ENCODE assay signal across 8 mouse cellular contexts in the genomic region with DNA sequence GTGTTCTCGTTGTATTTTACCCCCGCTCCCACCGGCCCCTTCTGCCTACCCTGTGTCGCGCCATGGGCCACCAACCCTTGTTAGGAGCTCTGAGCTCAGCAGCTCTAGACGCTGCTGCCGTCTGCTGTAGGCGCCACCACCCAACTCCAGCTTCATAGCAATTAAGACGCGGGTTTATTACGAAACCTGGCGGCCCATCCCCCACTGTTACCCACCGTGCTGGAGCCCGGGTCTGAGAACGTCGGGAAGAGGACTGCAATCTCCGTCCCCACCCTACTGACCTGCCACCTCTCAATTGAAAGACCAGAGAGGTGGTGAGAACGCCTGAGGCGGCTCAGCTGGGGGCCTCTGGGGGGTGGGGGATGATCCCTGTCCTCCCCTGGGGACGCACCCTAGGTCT. TPM values are rescaled to one million over a fixed set of nuclear protein-coding genes. Genes with fewer than 3 reads are reported as not detected.
DNase-seq lines count a peak whose midpoint lies in the region; ATAC-seq and TF ChIP-seq lines count a peak whose summit lies in the region.

No protein-coding gene starts in this region.

- no peaks in the 10 kb centered on the region for H3K9me3 ChIP-seq in forebrain, postnatal 0 days (ENCODE audit: low read length)
- no peaks in the 10 kb centered on the region for H3K9me3 ChIP-seq in liver, embryonic 11.5 days (ENCODE audit: control insufficient read depth, low read length)
- no peaks in the 10 kb centered on the region for H3K9me3 ChIP-seq in neural tube, embryonic 14.5 days (ENCODE audit: control insufficient read depth, low read length)

- no peak for TF ChIP-seq CTCF in forebrain, postnatal 0 days (IDR thresholded peaks at IDR 0.05; ENCODE audit: low read depth)

- no peak overlapping the region for H3K9ac ChIP-seq in forebrain, postnatal 0 days
- 0 out of 2 replicates have a peak overlapping the region, but pooled peaks have one; percentile 48 for H3K9ac ChIP-seq in liver, embryonic 11.5 days (ENCODE audit: low read depth, low read length)
- H3K9ac ChIP-seq in neural tube, embryonic 14.5 days (replicated peaks; ENCODE audit: low read depth, low read length): no peak overlapping the region

- ATAC-seq in forebrain, postnatal 0 days: no peak
- ATAC-seq in liver, embryonic 11.5 days (replicated peaks; ENCODE audit: low FRiP score): no peak
- no peak for ATAC-seq in neural tube, embryonic 14.5 days (ENCODE audit: low read depth)
- ATAC-seq in activated CD4-positive, CD25-positive, alpha-beta regulatory T cell, adult 4 months: no peak

- WGBS in forebrain, postnatal 0 days: 1% methylated on average over 20 of the region's 20 CpGs
- WGBS in liver, embryonic 11.5 days: 2% methylated on average over 20 of the region's 20 CpGs
- WGBS in neural tube, embryonic 14.5 days: 0% methylated on average over 20 of the region's 20 CpGs

- peak overlapping the region; percentile 6; the same call in 1 of the 2 replicates for H3K4me3 ChIP-seq in forebrain, postnatal 0 days (ENCODE audit: low read depth, low read length)
- peak overlapping the region; percentile 46 for H3K4me3 ChIP-seq in liver, embryonic 11.5 days (ENCODE audit: low read depth, low read length)
- H3K4me3 ChIP-seq in neural tube, embryonic 14.5 days (ENCODE audit: low read depth, low read length): peak overlapping the region; percentile 6

- peak overlapping the region; percentile 77 for H3K4me2 ChIP-seq in forebrain, postnatal 0 days (ENCODE audit: low read depth)
- H3K4me2 ChIP-seq in liver, embryonic 11.5 days: peak overlapping the region; percentile 99
- H3K4me2 ChIP-seq in neural tube, embryonic 14.5 days (ENCODE audit: low read depth, low read length): peak overlapping the region; percentile 36

- no peaks in the 10 kb centered on the region for H3K36me3 ChIP-seq in forebrain, postnatal 0 days (ENCODE audit: insufficient read depth)
- no peaks in the 10 kb centered on the region for H3K36me3 ChIP-seq in liver, embryonic 11.5 days (ENCODE audit: control insufficient read depth, insufficient read depth, low read length)
- H3K36me3 ChIP-seq in neural tube, embryonic 14.5 days (ENCODE audit: control insufficient read depth, insufficient read depth, low read length): no peaks in the 10 kb centered on the region

- H3K27ac ChIP-seq in forebrain, postnatal 0 days (ENCODE audit: low read depth, low read length): no peak overlapping the region
- no peak overlapping the region for H3K27ac ChIP-seq in liver, embryonic 11.5 days (ENCODE audit: low read depth, low read length)
- H3K27ac ChIP-seq in neural tube, embryonic 14.5 days (ENCODE audit: low read depth, low read length): no peak overlapping the region

- intact Hi-C loops in left cerebral cortex, postnatal 14 days (cut with DNase I): no loop called here

- DNase-seq in left cerebral cortex, postnatal 14 days (ENCODE audit: low spot score in 2 of 2): peak; percentile 39 to 42
- no peak for DNase-seq in left cerebral cortex, adult 8-10 months (ENCODE audit: low spot score in 2 of 2)
- peak; percentile 23 for DNase-seq in T-cell, adult 2 months (ENCODE audit: low spot score)
- DNase-seq in forebrain, postnatal 0 days: peak; percentile 71
- DNase-seq in liver, embryonic 11.5 days (ENCODE audit: low spot score): peak; percentile 59
- no peak for DNase-seq in Muller cell, postnatal 12 days (ENCODE audit: inconsistent ontology term)

- peaks cover 48% of the 10 kb centered on the region for H3K27me3 ChIP-seq in forebrain, postnatal 0 days (ENCODE audit: insufficient read depth, low read length)
- H3K27me3 ChIP-seq in liver, embryonic 11.5 days (replicated peaks; ENCODE audit: control insufficient read depth, insufficient read depth, low read length): peaks cover 71% of the 10 kb centered on the region
- H3K27me3 ChIP-seq in neural tube, embryonic 14.5 days (ENCODE audit: control insufficient read depth, insufficient read depth, low read length): peaks cover 39% of the 10 kb centered on the region

- H3K4me1 ChIP-seq in forebrain, postnatal 0 days (ENCODE audit: insufficient read depth): peaks cover 9% of the 10 kb centered on the region
- H3K4me1 ChIP-seq in liver, embryonic 11.5 days (replicated peaks; ENCODE audit: control insufficient read depth, insufficient read depth, low read length): peaks cover 63% of the 10 kb centered on the region
- H3K4me1 ChIP-seq in neural tube, embryonic 14.5 days (ENCODE audit: control insufficient read depth, insufficient read depth, low read length): peaks cover 48% of the 10 kb centered on the region

RNA-seq across cellular contexts. Expression of a gene that starts 2.3 kb away (rescaled TPM):
- total RNA-seq in left cerebral cortex, postnatal 14 days (2021): 10 to 100 TPM; 11.9 to 12.5 TPM
- total RNA-seq in left cerebral cortex, adult 8-10 months (2022): 10 to 100 TPM; 13.8 to 24.0 (median 20.6) TPM
- 5.0 and 5.8 TPM in 2 replicates for total RNA-seq in forebrain, postnatal 0 days (2014; rRNA removed)
- 6.5 and 7.7 TPM in 2 replicates for polyA plus RNA-seq in forebrain, postnatal 0 days (2015; fragmentation: Nextera tagmentation; extraction: Ambion mirVana)
- 4.0 and 5.0 TPM in 2 replicates for polyA plus RNA-seq in liver, embryonic 11.5 days (2014; fragmentation: Nextera tagmentation; extraction: Ambion mirVana)
- polyA plus RNA-seq in neural tube, embryonic 14.5 days (2014; fragmentation: Nextera tagmentation; extraction: Ambion mirVana): 7.4 and 7.6 TPM in 2 replicates
- 10 to 100 TPM; 22.8 to 45.2 TPM for polyA plus RNA-seq in activated CD4-positive, CD25-positive, alpha-beta regulatory T cell, adult 4 months (2017; shearing (Covaris generic))

RNA-seq across cellular contexts. Expression of a gene that starts 14.2 kb away (rescaled TPM):
- 10 to 100 TPM; 19.7 to 20.1 TPM for total RNA-seq in left cerebral cortex, postnatal 14 days (2021)
- 10 to 100 TPM; 17.6 to 21.2 (median 20.1) TPM for total RNA-seq in left cerebral cortex, adult 8-10 months (2022)
- 46.1 and 46.5 TPM in 2 replicates for total RNA-seq in forebrain, postnatal 0 days (2014; rRNA removed)
- 22.1 and 24.5 TPM in 2 replicates for polyA plus RNA-seq in forebrain, postnatal 0 days (2015; fragmentation: Nextera tagmentation; extraction: Ambion mirVana)
- 16.2 and 18.2 TPM in 2 replicates for polyA plus RNA-seq in liver, embryonic 11.5 days (2014; fragmentation: Nextera tagmentation; extraction: Ambion mirVana)
- 10.8 and 16.1 TPM in 2 replicates for polyA plus RNA-seq in neural tube, embryonic 14.5 days (2014; fragmentation: Nextera tagmentation; extraction: Ambion mirVana)
- 1 to 10 TPM; 2.8 to 4.5 TPM for polyA plus RNA-seq in activated CD4-positive, CD25-positive, alpha-beta regulatory T cell, adult 4 months (2017; shearing (Covaris generic))

RNA-seq across cellular contexts. Expression of a gene that starts 31.4 kb away (rescaled TPM):
- total RNA-seq in left cerebral cortex, postnatal 14 days (2021): 100 to 1,000 TPM; 145 to 157 TPM
- total RNA-seq in left cerebral cortex, adult 8-10 months (2022): 100 to 1,000 TPM; 106 to 147 (median 124) TPM
- 214 and 233 TPM in 2 replicates for total RNA-seq in forebrain, postnatal 0 days (2014; rRNA removed)
- polyA plus RNA-seq in forebrain, postnatal 0 days (2015; fragmentation: Nextera tagmentation; extraction: Ambion mirVana): 381 and 448 TPM in 2 replicates
- 396 and 445 TPM in 2 replicates for polyA plus RNA-seq in liver, embryonic 11.5 days (2014; fragmentation: Nextera tagmentation; extraction: Ambion mirVana)
- 337 and 352 TPM in 2 replicates for polyA plus RNA-seq in neural tube, embryonic 14.5 days (2014; fragmentation: Nextera tagmentation; extraction: Ambion mirVana)
- 100 to 1,000 TPM; 228 to 262 TPM for polyA plus RNA-seq in activated CD4-positive, CD25-positive, alpha-beta regulatory T cell, adult 4 months (2017; shearing (Covaris generic))

Comparison
In these comparisons a context has a peak if more than half of its experiments do, and no peak if none do; other contexts are left out.
1. DNase-seq: peak in left cerebral cortex, postnatal 14 days (2 of 2), T-cell, adult 2 months (single experiment), forebrain, postnatal 0 days (single experiment) and liver, embryonic 11.5 days (single experiment); none in left cerebral cortex, adult 8-10 months (0 of 2) and Muller cell, postnatal 12 days (single experiment).
2. H3K4me2 ChIP-seq: peak in every context shown above with its lines; median percentile 99 in liver, embryonic 11.5 days; 77 in forebrain, postnatal 0 days; 36 in neural tube, embryonic 14.5 days.
3. Peak in every context shown above with its lines, with median percentiles within 50 percentile points of each other: H3K4me3 ChIP-seq.